Mouse (Mus musculus) bone marrow, adult 2 months (tissue): ENCODE results near the gene Flvcr2.

Experiments used
- CTCF ChIP-seq: fragments of 200-500 bp; IDR thresholded peaks from 2 replicates; pipeline ENCODE4 v1.5.1; 2011; ENCODE audit warnings: low read length, control low read depth; ENCODE audit not compliant: control insufficient read depth, insufficient read depth
- POLR2A ChIP-seq: fragments of 200-500 bp; IDR thresholded peaks from 2 replicates; pipeline ENCODE4 v1.6.1; 2011; ENCODE audit warnings: low read depth, mild to moderate bottlenecking, control low read depth, low read length, borderline replicate concordance; ENCODE audit not compliant: control insufficient read depth

DNA sequence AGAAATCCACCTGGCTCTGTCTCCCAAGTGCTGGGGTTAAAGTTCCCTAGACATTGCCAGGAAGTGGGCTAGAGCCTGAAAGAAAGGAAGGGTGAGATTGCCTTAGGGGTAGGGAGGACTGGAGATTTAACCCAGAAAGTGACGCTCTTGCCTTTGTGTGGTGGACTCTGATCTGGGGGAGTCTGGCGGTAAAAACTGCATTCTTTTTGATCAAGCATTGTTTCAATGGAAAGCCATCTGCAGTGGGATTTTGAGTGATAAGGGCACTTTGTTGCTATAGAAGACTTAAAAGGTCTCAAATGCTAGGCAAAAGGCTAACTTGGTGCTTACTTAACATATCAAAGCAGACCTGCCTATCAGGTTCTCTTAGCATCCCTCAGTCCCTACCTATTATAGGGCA is 6.9 kb downstream of the Flvcr2 start:
- no peak for TF ChIP-seq CTCF
- no peak for TF ChIP-seq POLR2A
